Mouse (Mus musculus): ENCODE results near the gene Gm21750. TPM values are rescaled to one million over a fixed set of nuclear protein-coding genes. Genes with fewer than 3 reads are reported as not detected.
"Not testable (repeated sequence)": the region's sequence is repeated elsewhere in the genome, so short reads cannot be mapped to it uniquely, and the experiment has no call there.

Gm21750 gene
- polyA plus RNA-seq (2016; fragmentation: Nextera tagmentation; extraction: Ambion mirVana), result not detected in 2 replicates

GRCm38 (mm10) chr14:73660925-73661324 lies at the start of gene Gm21750:
Gene Gm21750, plus strand, starts transcription at chr14:73661225.
- H3K27me3 ChIP-seq; H3K4me2 ChIP-seq (replicated peaks); H3K9me3 ChIP-seq; H3K4me1 ChIP-seq; H3K36me3 ChIP-seq; H3K4me3 ChIP-seq; H3K9ac ChIP-seq (replicated peaks); ATAC-seq (ENCODE audit: low FRiP score, low read depth); H3K27ac ChIP-seq (replicated peaks): not testable (repeated sequence)
- 81% methylated on average over 3 of the region's 3 CpGs for WGBS

GRCm38 (mm10) chr14:73614961-73615360 lies 46.1 kb upstream of the Gm21750 start:
- H3K9ac ChIP-seq (replicated peaks); H3K36me3 ChIP-seq; H3K4me3 ChIP-seq; ATAC-seq (ENCODE audit: low FRiP score, low read depth); H3K4me1 ChIP-seq; H3K27me3 ChIP-seq; H3K27ac ChIP-seq (replicated peaks); H3K4me2 ChIP-seq (replicated peaks); H3K9me3 ChIP-seq: not testable (repeated sequence)
- WGBS, result 82% methylated on average over 1 of the region's 1 CpGs

- no peak for ATAC-seq (ENCODE audit: low FRiP score, low read depth)
- 80% methylated on average over 3 of the region's 3 CpGs for WGBS
Measured at GRCm38 (mm10) chr14:73620880-73621279, 40.1 kb upstream of the Gm21750 start.

GRCm38 (mm10) chr14:73622988-73623387 lies 38.0 kb upstream of the Gm21750 start:
- Histone ChIP-seq H3K4me2 (replicated peaks) (no peak overlapping the region), H3K4me3 (no peak overlapping the region), H3K36me3 (no peaks in the 10 kb centered on the region), H3K27me3 (no peaks in the 10 kb centered on the region), H3K9ac (replicated peaks) (no peak overlapping the region), H3K9me3 (no peaks in the 10 kb centered on the region), H3K4me1 (no peaks in the 10 kb centered on the region), H3K27ac (replicated peaks) (no peak overlapping the region)
- ATAC-seq (ENCODE audit: low FRiP score, low read depth), result no peak
- 88% methylated on average over 1 of the region's 1 CpGs for WGBS

More at GRCm38 (mm10) chr14:73620880-73621279, 40.1 kb upstream of the Gm21750 start:
- Histone ChIP-seq H3K27ac (replicated peaks) (no peak overlapping the region), H3K9ac (replicated peaks) (no peak overlapping the region), H3K27me3 (no peaks in the 10 kb centered on the region), H3K4me3 (no peak overlapping the region), H3K4me1 (no peaks in the 10 kb centered on the region), H3K36me3 (no peaks in the 10 kb centered on the region), H3K4me2 (replicated peaks) (no peak overlapping the region), H3K9me3 (0 out of 2 replicates have a peak, but pooled peaks cover 4% of the 10 kb centered on the region)

GRCm38 (mm10) chr14:73625469-73625868 lies 35.6 kb upstream of the Gm21750 start:
- H3K4me3 ChIP-seq, result no peak overlapping the region
- 72% methylated on average over 3 of the region's 3 CpGs for WGBS
- H3K27ac ChIP-seq (replicated peaks), result no peak overlapping the region
- H3K36me3 ChIP-seq, result no peaks in the 10 kb centered on the region
- H3K4me2 ChIP-seq (replicated peaks), result no peak overlapping the region
- no peaks in the 10 kb centered on the region for H3K27me3 ChIP-seq
- no peaks in the 10 kb centered on the region for H3K4me1 ChIP-seq
- H3K9ac ChIP-seq (replicated peaks), result no peak overlapping the region
- no peak for ATAC-seq (ENCODE audit: low FRiP score, low read depth)
- no peaks in the 10 kb centered on the region for H3K9me3 ChIP-seq

- Histone ChIP-seq H3K27ac (replicated peaks) (no peak overlapping the region), H3K4me2 (replicated peaks) (no peak overlapping the region), H3K4me1 (no peaks in the 10 kb centered on the region), H3K4me3 (no peak overlapping the region), H3K36me3 (no peaks in the 10 kb centered on the region), H3K9ac (replicated peaks) (no peak overlapping the region), H3K27me3 (no peaks in the 10 kb centered on the region), H3K9me3 (no peaks in the 10 kb centered on the region)
- 94% methylated on average over 4 of the region's 4 CpGs for WGBS
- no peak for ATAC-seq (ENCODE audit: low FRiP score, low read depth)
Measured at GRCm38 (mm10) chr14:73631511-73631910, 29.5 kb upstream of the Gm21750 start.

- no peak overlapping the region for H3K4me3 ChIP-seq
- no peak overlapping the region for H3K9ac ChIP-seq (replicated peaks)
- H3K9me3 ChIP-seq, result no peaks in the 10 kb centered on the region
- no peak for ATAC-seq (ENCODE audit: low FRiP score, low read depth)
- H3K4me2 ChIP-seq (replicated peaks), result no peak overlapping the region
- H3K36me3 ChIP-seq, result no peaks in the 10 kb centered on the region
- 63% methylated on average over 9 of the region's 9 CpGs for WGBS
- no peaks in the 10 kb centered on the region for H3K27me3 ChIP-seq
- H3K27ac ChIP-seq (replicated peaks), result no peak overlapping the region
- H3K4me1 ChIP-seq, result no peaks in the 10 kb centered on the region
Measured at GRCm38 (mm10) chr14:73632648-73633263, 28.3 kb upstream of the Gm21750 start.

GRCm38 (mm10) chr14:73634356-73634755 lies 26.7 kb upstream of the Gm21750 start:
- Histone ChIP-seq H3K4me1 (no peaks in the 10 kb centered on the region), H3K9me3 (no peaks in the 10 kb centered on the region), H3K27me3 (no peaks in the 10 kb centered on the region), H3K36me3 (no peaks in the 10 kb centered on the region), H3K9ac (replicated peaks) (no peak overlapping the region), H3K4me2 (replicated peaks) (no peak overlapping the region), H3K4me3 (no peak overlapping the region), H3K27ac (replicated peaks) (no peak overlapping the region)
- WGBS, result 89% methylated on average over 3 of the region's 3 CpGs
- ATAC-seq (ENCODE audit: low FRiP score, low read depth), result no peak

GRCm38 (mm10) chr14:73637460-73637859 lies 23.6 kb upstream of the Gm21750 start:
- Histone ChIP-seq H3K9me3 (no peaks in the 10 kb centered on the region), H3K36me3 (no peaks in the 10 kb centered on the region), H3K4me1 (no peaks in the 10 kb centered on the region), H3K27ac (replicated peaks) (no peak overlapping the region), H3K4me3 (no peak overlapping the region), H3K4me2 (replicated peaks) (no peak overlapping the region), H3K27me3 (no peaks in the 10 kb centered on the region), H3K9ac (replicated peaks) (no peak overlapping the region)
- ATAC-seq (ENCODE audit: low FRiP score, low read depth), result no peak

GRCm38 (mm10) chr14:73650179-73650578 lies 10.8 kb upstream of the Gm21750 start:
- 90% methylated on average over 4 of the region's 4 CpGs for WGBS
- Histone ChIP-seq H3K4me2 (replicated peaks) (no peak overlapping the region), H3K36me3 (no peaks in the 10 kb centered on the region), H3K4me1 (no peaks in the 10 kb centered on the region), H3K27ac (replicated peaks) (no peak overlapping the region), H3K27me3 (no peaks in the 10 kb centered on the region), H3K4me3 (no peak overlapping the region), H3K9me3 (no peaks in the 10 kb centered on the region), H3K9ac (replicated peaks) (no peak overlapping the region)
- ATAC-seq (ENCODE audit: low FRiP score, low read depth), result no peak

GRCm38 (mm10) chr14:73670091-73670490 lies 9.1 kb downstream of the Gm21750 start:
- Histone ChIP-seq H3K9me3 (no peaks in the 10 kb centered on the region), H3K27me3 (no peaks in the 10 kb centered on the region), H3K4me1 (no peaks in the 10 kb centered on the region), H3K4me3 (no peak overlapping the region), H3K4me2 (replicated peaks) (no peak overlapping the region), H3K9ac (replicated peaks) (no peak overlapping the region), H3K36me3 (no peaks in the 10 kb centered on the region), H3K27ac (replicated peaks) (no peak overlapping the region)
- no peak for ATAC-seq (ENCODE audit: low FRiP score, low read depth)
- WGBS, result 93% methylated on average over 2 of the region's 2 CpGs

GRCm38 (mm10) chr14:73687726-73688125 lies 26.7 kb downstream of the Gm21750 start:
- Histone ChIP-seq H3K4me1 (no peaks in the 10 kb centered on the region), H3K9ac (replicated peaks) (no peak overlapping the region), H3K36me3 (no peaks in the 10 kb centered on the region), H3K27me3 (no peaks in the 10 kb centered on the region), H3K4me3 (no peak overlapping the region), H3K9me3 (0 out of 2 replicates have a peak, but pooled peaks cover 5% of the 10 kb centered on the region), H3K4me2 (replicated peaks) (no peak overlapping the region), H3K27ac (replicated peaks) (no peak overlapping the region)
- WGBS, result 83% methylated on average over 4 of the region's 4 CpGs
- no peak for ATAC-seq (ENCODE audit: low FRiP score, low read depth)

- no peak overlapping the region for H3K9ac ChIP-seq (replicated peaks)
- H3K4me1 ChIP-seq, result no peaks in the 10 kb centered on the region
- no peak overlapping the region for H3K4me3 ChIP-seq
- H3K27ac ChIP-seq (replicated peaks), result no peak overlapping the region
- H3K4me2 ChIP-seq (replicated peaks), result no peak overlapping the region
- ATAC-seq (ENCODE audit: low FRiP score, low read depth), result no peak
- no peaks in the 10 kb centered on the region for H3K36me3 ChIP-seq
- 77% methylated on average over 2 of the region's 2 CpGs for WGBS
- no peaks in the 10 kb centered on the region for H3K27me3 ChIP-seq
- H3K9me3 ChIP-seq, result 0 out of 2 replicates have a peak, but pooled peaks cover 5% of the 10 kb centered on the region
Measured at GRCm38 (mm10) chr14:73688427-73688826, 27.4 kb downstream of the Gm21750 start.

Measured in midbrain, embryonic 12.5 days (tissue).